Comparison of ENCODE assay signal across 14 mouse cellular contexts in the genomic region with DNA sequence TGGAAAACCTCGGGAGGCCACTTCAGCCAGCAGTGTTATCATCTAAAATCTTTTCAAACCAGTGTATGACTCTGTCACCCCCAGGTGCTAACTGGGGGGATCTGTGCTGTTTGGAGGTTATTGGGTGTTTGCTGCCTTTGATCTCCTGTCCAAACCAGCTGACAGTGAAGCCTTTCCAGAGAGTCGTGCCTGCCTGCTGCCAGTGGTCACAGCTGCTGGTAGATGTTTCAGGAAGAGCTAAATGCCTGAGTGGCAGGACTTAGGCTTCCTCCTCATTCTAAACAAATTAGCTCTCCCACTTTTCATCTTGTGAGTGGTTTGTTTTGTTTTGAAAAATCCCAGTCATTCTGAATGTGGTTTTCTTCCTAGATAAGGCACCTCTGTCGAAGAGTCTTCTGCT. TPM values are rescaled to one million over a fixed set of nuclear protein-coding genes. Genes with fewer than 3 reads are reported as not detected.
"Had no signal": no experiment of that assay in that cellular context is flagged by ENCODE, and none has a peak within 500 bp of the region (broad histone marks: within the 10 kb centered on the region; RNA-seq: fewer than 3 reads in every experiment).

No protein-coding gene starts in this region.

- H3K9ac ChIP-seq: limb, embryonic 12.5 days; midbrain, embryonic 15.5 days; neural tube, embryonic 13.5 days had no signal

- H3K4me2 ChIP-seq: limb, embryonic 12.5 days; midbrain, embryonic 15.5 days; neural tube, embryonic 13.5 days had no signal

- ATAC-seq: intestine, postnatal 0 days; midbrain, embryonic 15.5 days had no signal

- DNase-seq: kidney, adult 9 months; kidney, postnatal 36 days; layer of hippocampus, adult 9-11 months; lung, postnatal 14 days; retina, postnatal 1 day; right cerebral cortex, postnatal 4 days had no signal

- H3K27me3 ChIP-seq: limb, embryonic 12.5 days; midbrain, embryonic 15.5 days; neural tube, embryonic 13.5 days had no signal

- H3K4me3 ChIP-seq: limb, embryonic 12.5 days; midbrain, embryonic 15.5 days; neural tube, embryonic 13.5 days had no signal

- H3K9me3 ChIP-seq: limb, embryonic 12.5 days; midbrain, embryonic 15.5 days; neural tube, embryonic 13.5 days had no signal

- H3K4me1 ChIP-seq: limb, embryonic 12.5 days; midbrain, embryonic 15.5 days; neural tube, embryonic 13.5 days had no signal

- H3K27ac ChIP-seq: kidney, postnatal 0 days; limb, embryonic 12.5 days; macrophage; midbrain, embryonic 15.5 days; neural tube, embryonic 13.5 days had no signal

RNA-seq across cellular contexts. Expression of gene Gpr18, which starts 10.8 kb away (rescaled TPM):
- total RNA-seq: layer of hippocampus, adult 18-20 months; left cerebral cortex, postnatal 36 days had no signal
